Mouse (Mus musculus): ENCODE data around the gene Mpzl1. TPM values are rescaled to one million over a fixed set of nuclear protein-coding genes. Genes with fewer than 3 reads are reported as not detected.
A peak's percentile ranks its signal among the peaks of the same experiment; 100 is the strongest.

Gene Mpzl1
- polyA plus RNA-seq, 1 experiment from 2014 or later = 106 TPM

GRCm38 (mm10) chr1:165655022-165655421 is 20.7 kb upstream of the Mpzl1 start:
- H3K4me3 ChIP-seq = no peak overlapping the region
- H3K9ac ChIP-seq = no peak overlapping the region
- H3K9me3 ChIP-seq = no peaks in the 10 kb centered on the region
- peak overlapping the region; percentile 74 for H3K27ac ChIP-seq (replicated peaks)
- 56% methylated on average over 6 of the region's 6 CpGs for WGBS
- peaks cover 93% of the 10 kb centered on the region for H3K36me3 ChIP-seq
- H3K4me1 ChIP-seq = peaks cover 40% of the 10 kb centered on the region
- no peak for ATAC-seq (ENCODE audit: extremely low read depth, insufficient number of reproducible peaks, low FRiP score, low TSS enrichment)
- H3K4me2 ChIP-seq = no peak overlapping the region
- H3K27me3 ChIP-seq (replicated peaks) = no peaks in the 10 kb centered on the region

DNA sequence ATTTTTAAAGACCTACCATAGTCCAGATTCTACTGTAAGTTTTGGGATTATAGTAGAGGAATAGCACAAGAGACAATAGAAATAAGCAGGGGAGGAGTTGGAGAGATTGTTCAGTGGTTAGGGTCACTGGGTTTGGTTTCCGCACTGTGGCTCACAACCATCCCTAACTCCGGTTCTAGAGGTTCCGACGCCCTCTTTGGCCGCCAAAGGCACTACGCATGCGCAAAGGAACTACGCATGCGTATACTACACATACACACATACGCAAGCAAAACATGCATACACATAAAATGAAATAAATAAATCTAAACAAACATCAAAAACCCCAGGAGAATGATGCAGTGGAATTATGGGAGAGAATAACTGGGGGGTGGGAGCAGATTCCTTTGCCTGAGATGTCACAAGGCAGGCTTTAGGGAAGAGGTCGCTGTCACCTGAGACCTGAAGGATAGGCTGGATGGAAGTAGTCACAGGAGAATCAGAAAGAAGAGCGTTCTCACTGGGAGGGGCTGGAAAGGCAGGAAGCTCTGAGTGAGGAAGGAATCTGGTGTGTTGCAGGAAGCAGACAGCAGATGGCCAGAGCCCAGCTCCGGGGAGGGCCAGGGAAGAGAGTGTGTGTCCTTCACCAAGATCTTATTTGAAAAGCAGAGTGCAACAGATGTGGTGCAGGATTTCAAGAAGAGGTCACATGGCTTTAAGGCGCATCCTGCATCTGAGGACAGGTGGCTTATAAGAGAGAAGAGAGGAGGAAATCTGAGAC is 19.0 kb upstream of the Mpzl1 start:
- 82% methylated on average over 14 of the region's 14 CpGs for WGBS
- Histone ChIP-seq H3K9me3 (no peaks in the 10 kb centered on the region), H3K4me3 (no peak overlapping the region), H3K4me2 (no peak overlapping the region), H3K9ac (no peak overlapping the region), H3K4me1 (peaks cover 40% of the 10 kb centered on the region), H3K27ac (replicated peaks) (peak overlapping the region; percentile 53), H3K36me3 (peaks cover 93% of the 10 kb centered on the region), H3K27me3 (replicated peaks) (no peaks in the 10 kb centered on the region)
- no peak for ATAC-seq (ENCODE audit: extremely low read depth, insufficient number of reproducible peaks, low FRiP score, low TSS enrichment)

GRCm38 (mm10) chr1:165652507-165652906 is 18.2 kb upstream of the Mpzl1 start:
- H3K4me2 ChIP-seq = no peak overlapping the region
- no peaks in the 10 kb centered on the region for H3K9me3 ChIP-seq
- no peaks in the 10 kb centered on the region for H3K27me3 ChIP-seq (replicated peaks)
- peak overlapping the region; percentile 53 for H3K27ac ChIP-seq (replicated peaks)
- H3K4me3 ChIP-seq = no peak overlapping the region
- H3K4me1 ChIP-seq = peaks cover 40% of the 10 kb centered on the region
- WGBS = 63% methylated on average over 2 of the region's 2 CpGs
- no peak for ATAC-seq (ENCODE audit: extremely low read depth, insufficient number of reproducible peaks, low FRiP score, low TSS enrichment)
- H3K36me3 ChIP-seq = peaks cover 93% of the 10 kb centered on the region
- H3K9ac ChIP-seq = no peak overlapping the region

DNA sequence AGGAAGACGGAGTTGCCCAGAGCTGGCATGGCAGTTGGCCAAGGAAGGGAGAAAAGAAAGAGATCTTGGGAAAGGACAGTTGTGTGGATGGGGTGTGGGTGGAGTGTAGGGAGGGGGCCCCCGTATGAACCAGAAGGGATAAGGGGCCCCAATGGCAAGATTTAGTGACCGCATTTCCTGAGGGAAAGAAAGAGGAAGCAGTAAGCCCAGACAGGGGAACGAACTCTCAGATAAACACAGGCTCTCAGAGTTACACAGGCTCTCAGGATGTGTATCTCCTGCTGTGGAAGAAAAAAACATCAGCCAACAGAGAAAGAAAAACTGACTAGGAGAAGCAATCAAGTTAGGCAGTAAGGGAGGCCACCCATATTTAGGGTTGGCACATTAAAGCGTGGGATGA is 16.8 kb upstream of the Mpzl1 start:
- Histone ChIP-seq H3K9me3 (no peaks in the 10 kb centered on the region), H3K4me1 (peaks cover 40% of the 10 kb centered on the region), H3K27me3 (replicated peaks) (no peaks in the 10 kb centered on the region), H3K4me2 (no peak overlapping the region), H3K4me3 (no peak overlapping the region), H3K9ac (0 out of 2 replicates have a peak overlapping the region, but pooled peaks have one; percentile 16), H3K27ac (replicated peaks) (peak overlapping the region; percentile 41; the same call in 1 of the 2 replicates), H3K36me3 (peaks cover 87% of the 10 kb centered on the region)
- 54% methylated on average over 5 of the region's 5 CpGs for WGBS
- ATAC-seq (ENCODE audit: extremely low read depth, insufficient number of reproducible peaks, low FRiP score, low TSS enrichment) = no peak

GRCm38 (mm10) chr1:165645102-165645501 is 10.8 kb upstream of the Mpzl1 start:
- WGBS = 62% methylated on average over 4 of the region's 4 CpGs
- Histone ChIP-seq H3K27ac (replicated peaks) (no peak overlapping the region), H3K4me3 (no peak overlapping the region), H3K9me3 (no peaks in the 10 kb centered on the region), H3K36me3 (peaks cover 30% of the 10 kb centered on the region), H3K27me3 (replicated peaks) (no peaks in the 10 kb centered on the region), H3K9ac (no peak overlapping the region), H3K4me2 (no peak overlapping the region), H3K4me1 (peaks cover 20% of the 10 kb centered on the region)
- ATAC-seq (ENCODE audit: extremely low read depth, insufficient number of reproducible peaks, low FRiP score, low TSS enrichment) = no peak

DNA sequence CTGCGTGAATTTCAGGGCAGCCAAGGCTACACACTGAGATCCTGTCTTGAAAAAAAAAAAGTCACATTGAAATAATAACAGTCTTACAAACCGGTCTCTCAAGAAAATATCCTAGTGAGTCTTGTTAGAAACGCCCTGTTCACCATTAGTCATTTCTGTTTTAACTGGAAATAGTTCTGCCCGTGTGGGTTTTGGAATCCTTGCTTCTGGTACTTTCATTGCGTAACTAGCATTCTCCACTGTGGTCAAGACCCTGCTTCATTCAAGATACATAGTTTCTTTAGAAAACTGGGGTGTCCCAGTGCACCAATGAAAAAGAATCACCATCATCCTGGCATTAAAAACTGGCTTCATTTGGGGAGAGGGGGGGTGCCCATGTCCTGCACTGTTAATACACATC is 9.4 kb upstream of the Mpzl1 start:
- Histone ChIP-seq H3K27me3 (replicated peaks) (no peaks in the 10 kb centered on the region), H3K36me3 (peaks cover 17% of the 10 kb centered on the region), H3K4me3 (no peak overlapping the region), H3K9me3 (no peaks in the 10 kb centered on the region), H3K4me1 (peaks cover 31% of the 10 kb centered on the region), H3K27ac (replicated peaks) (no peak overlapping the region), H3K9ac (no peak overlapping the region), H3K4me2 (no peak overlapping the region)
- WGBS = 70% methylated on average over 5 of the region's 5 CpGs
- no peak for ATAC-seq (ENCODE audit: extremely low read depth, insufficient number of reproducible peaks, low FRiP score, low TSS enrichment)

- peaks cover 31% of the 10 kb centered on the region for H3K4me1 ChIP-seq
- peak overlapping the region; percentile 78 for H3K4me2 ChIP-seq
- no peaks in the 10 kb centered on the region for H3K27me3 ChIP-seq (replicated peaks)
- no peaks in the 10 kb centered on the region for H3K9me3 ChIP-seq
- 1% methylated on average over 16 of the region's 16 CpGs for WGBS
- H3K27ac ChIP-seq (replicated peaks) = peak overlapping the region; percentile 92
- peak overlapping the region; percentile 82 for H3K4me3 ChIP-seq
- peaks cover 8% of the 10 kb centered on the region for H3K36me3 ChIP-seq
- ATAC-seq (ENCODE audit: extremely low read depth, insufficient number of reproducible peaks, low FRiP score, low TSS enrichment) = peak; percentile 48; the same call in 1 of the 2 replicates
- H3K9ac ChIP-seq = peak overlapping the region; percentile 90
Observed at GRCm38 (mm10) chr1:165642780-165643311, 8.5 kb upstream of the Mpzl1 start.

DNA sequence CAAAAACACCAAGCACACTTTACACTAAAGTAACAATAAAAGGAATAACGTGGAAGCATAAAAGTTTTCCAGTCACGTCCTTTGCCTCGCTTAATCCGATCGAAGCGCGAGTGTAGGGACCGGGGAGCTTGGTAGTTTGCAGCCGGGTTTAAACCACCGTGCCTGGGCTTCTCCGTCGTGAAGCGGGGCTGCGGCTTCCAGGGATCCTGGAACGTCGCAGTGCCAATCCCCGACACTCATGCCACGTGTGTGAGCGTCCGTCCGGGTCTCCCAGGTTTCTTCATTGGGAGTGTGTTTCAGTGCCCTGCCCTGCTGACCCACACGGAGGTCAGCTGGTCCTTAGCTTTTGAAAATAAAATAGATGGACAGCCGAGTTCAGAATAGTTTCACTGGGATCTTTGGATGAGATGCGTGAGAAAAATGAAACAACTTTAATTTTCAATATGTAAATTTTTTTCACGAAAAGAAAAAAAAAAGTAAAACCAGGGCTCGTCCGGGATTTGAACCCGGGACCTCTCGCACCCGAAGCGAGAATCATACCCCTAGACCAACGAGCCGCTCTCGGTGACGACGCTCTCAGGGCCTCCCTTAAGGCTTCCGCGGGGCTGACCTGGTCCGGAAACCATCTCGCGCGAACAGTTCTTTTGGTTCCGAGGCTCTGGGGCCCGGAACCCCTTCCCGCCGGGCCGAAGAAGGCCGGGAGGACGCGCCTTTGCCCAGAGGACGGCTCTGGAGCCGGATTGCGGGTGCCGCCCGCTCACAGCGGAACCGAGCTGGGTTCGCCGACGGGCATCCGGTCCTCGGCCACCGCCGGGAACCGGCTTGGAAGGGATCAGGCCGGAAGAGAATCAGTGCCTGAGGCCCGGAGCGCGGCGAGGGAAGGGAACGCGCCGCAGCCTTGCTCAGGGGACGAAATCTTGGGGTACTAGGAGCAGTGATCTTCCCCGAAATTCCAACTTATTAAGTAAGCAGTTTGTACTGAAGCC is 7.7 kb upstream of the Mpzl1 start:
- Histone ChIP-seq H3K9me3 (no peaks in the 10 kb centered on the region), H3K27ac (replicated peaks) (peak overlapping the region; percentile 92), H3K36me3 (0 out of 2 replicates have a peak, but pooled peaks cover under 1% of the 10 kb centered on the region), H3K4me1 (peaks cover 31% of the 10 kb centered on the region), H3K9ac (peak overlapping the region; percentile 90), H3K27me3 (replicated peaks) (no peaks in the 10 kb centered on the region), H3K4me2 (peak overlapping the region; percentile 78), H3K4me3 (peak overlapping the region; percentile 82)
- ATAC-seq (ENCODE audit: extremely low read depth, insufficient number of reproducible peaks, low FRiP score, low TSS enrichment) = peak; percentile 51
- under 1% methylated on average over 75 of the region's 75 CpGs for WGBS

GRCm38 (mm10) chr1:165641271-165641771 is 7.0 kb upstream of the Mpzl1 start:
- 4% methylated on average over 16 of the region's 16 CpGs for WGBS
- Histone ChIP-seq H3K27ac (replicated peaks) (peak overlapping the region; percentile 86), H3K4me2 (peak overlapping the region; percentile 78), H3K36me3 (no peaks in the 10 kb centered on the region), H3K4me3 (peak overlapping the region; percentile 82), H3K4me1 (peaks cover 31% of the 10 kb centered on the region), H3K9me3 (no peaks in the 10 kb centered on the region), H3K9ac (peak overlapping the region; percentile 90), H3K27me3 (replicated peaks) (no peaks in the 10 kb centered on the region)
- no peak for ATAC-seq (ENCODE audit: extremely low read depth, insufficient number of reproducible peaks, low FRiP score, low TSS enrichment)

GRCm38 (mm10) chr1:165636289-165636688 is 2.0 kb upstream of the Mpzl1 start:
- no peak overlapping the region for H3K4me3 ChIP-seq
- H3K36me3 ChIP-seq = no peaks in the 10 kb centered on the region
- H3K4me2 ChIP-seq = no peak overlapping the region
- no peaks in the 10 kb centered on the region for H3K27me3 ChIP-seq (replicated peaks)
- no peak overlapping the region for H3K27ac ChIP-seq (replicated peaks)
- peaks cover 41% of the 10 kb centered on the region for H3K4me1 ChIP-seq
- no peaks in the 10 kb centered on the region for H3K9me3 ChIP-seq
- ATAC-seq (ENCODE audit: extremely low read depth, insufficient number of reproducible peaks, low FRiP score, low TSS enrichment) = no peak
- WGBS = 81% methylated on average over 8 of the region's 8 CpGs
- no peak overlapping the region for H3K9ac ChIP-seq

Measured in heart, embryonic 13.5 days (tissue).